Mouse (Mus musculus) forebrain, embryonic 14.5 days (tissue): ENCODE measurements around the gene Tlr13. TPM values are rescaled to one million over a fixed set of nuclear protein-coding genes. Genes with fewer than 3 reads are reported as not detected.
A peak's percentile ranks its signal among the peaks of the same experiment; 100 is the strongest.

Experiments
- ATAC-seq: fragments of 200-750 bp; cut with Nextera tagmentation; 2 replicates; pipeline ENCODE4 v1.8.0; 2017; ENCODE audit warnings: mild to moderate bottlenecking, moderate library complexity
- DNase-seq: peaks from one replicate; pipeline ENCODE4 v3.0.0-alpha.2; 2015; ENCODE audit warnings: low spot score
- H3K27ac ChIP-seq: fragments of 300-500 bp; sonication (generic); 2 replicates; pipeline ENCODE4 v1.5.1; 2014; ENCODE audit warnings: low read depth, mild to moderate bottlenecking, control low read depth, low read length, moderate library complexity
- H3K27me3 ChIP-seq: fragments of 300-500 bp; sonication (generic); replicated peaks from 2 replicates; pipeline ENCODE4 v1.6.1; 2014; ENCODE audit warnings: low read length, control low read depth, mixed read lengths; ENCODE audit not compliant: control insufficient read depth, insufficient read depth
- H3K36me3 ChIP-seq: fragments of 300-500 bp; sonication (generic); 2 replicates; pipeline ENCODE4 v1.6.1; 2014; ENCODE audit warnings: low read length, control low read depth; ENCODE audit not compliant: control insufficient read depth, insufficient read depth
- H3K4me1 ChIP-seq: fragments of 300-500 bp; sonication (generic); 2 replicates; pipeline ENCODE4 v1.6.1; 2014; ENCODE audit warnings: antibody characterized with exemption, low read length, control low read depth; ENCODE audit not compliant: control insufficient read depth, insufficient read depth
- H3K4me2 ChIP-seq: fragments of 300-500 bp; sonication (generic); 2 replicates; pipeline ENCODE4 v1.6.1; 2014; ENCODE audit warnings: mild to moderate bottlenecking, control low read depth, low read length
- H3K4me3 ChIP-seq: fragments of 300-500 bp; sonication (generic); 2 replicates; pipeline ENCODE4 v1.5.1; 2014; ENCODE audit warnings: low read depth, low read length, control low read depth
- H3K9ac ChIP-seq: fragments of 300-500 bp; sonication (generic); 2 replicates; pipeline ENCODE4 v1.6.1; 2014; ENCODE audit warnings: mild to moderate bottlenecking, low read length, control low read depth, moderate library complexity
- H3K9me3 ChIP-seq: fragments of 300-500 bp; sonication (generic); replicated peaks from 2 replicates; pipeline ENCODE4 v1.6.1; 2016; ENCODE audit warnings: low read length, control low read depth, mixed read lengths; ENCODE audit not compliant: control insufficient read depth
- WGBS: fragments of 180-500 bp; shearing (Covaris S2); extraction: QIAGEN DNeasy Blood & Tissue Kit; methylation state at CpG from one replicate; pipeline ENCODE4 v1.1.7; 2014; 5-methylcytosine and 5-hydroxymethylcytosine counted together
- polyA plus RNA-seq: library from polyadenylated mRNA; unstranded; fragments of >200 nt; fragmentation: Nextera tagmentation; extraction: Ambion mirVana; gene quantifications from 2 replicates; pipeline ENCODE4 v1.2.1, GENCODE M21; 2014

Tlr13 gene
- 0.23 and 0.25 TPM in 2 replicates for polyA plus RNA-seq

- Histone ChIP-seq H3K36me3 (no peaks in the 10 kb centered on the region), H3K4me1 (no peaks in the 10 kb centered on the region), H3K27me3 (no peaks in the 10 kb centered on the region), H3K9me3 (no peaks in the 10 kb centered on the region), H3K9ac (no peak within 1 kb of the TSS), H3K27ac (no peak within 1 kb of the TSS), H3K4me2 (no peak within 1 kb of the TSS), H3K4me3 (no peak within 1 kb of the TSS)
- WGBS, result 87% methylated on average over 6 of the region's 6 CpGs
- ATAC-seq (no peak), DNase-seq (no peak)
Observed at GRCm38 (mm10) chrX:106142936-106143335, at the start of gene Tlr13. TSS of gene Tlr13 (plus strand) at chrX:106143204.

- WGBS, result 66% methylated on average over 2 of the region's 2 CpGs
- Histone ChIP-seq H3K9me3 (no peaks in the 10 kb centered on the region), H3K4me3 (no peak overlapping the region), H3K9ac (no peak overlapping the region), H3K36me3 (peaks cover 21% of the 10 kb centered on the region; the same call in 1 of the 2 replicates), H3K27me3 (no peaks in the 10 kb centered on the region), H3K4me2 (no peak overlapping the region), H3K4me1 (no peaks in the 10 kb centered on the region), H3K27ac (no peak overlapping the region)
- DNase-seq (peak; percentile 35), ATAC-seq (no peak)
Observed at GRCm38 (mm10) chrX:106105464-106105863, 37.5 kb upstream of the Tlr13 start.

GRCm38 (mm10) chrX:106113881-106114280 is 29.1 kb upstream of the Tlr13 start:
- Histone ChIP-seq H3K27me3 (no peaks in the 10 kb centered on the region), H3K36me3 (peaks cover 12% of the 10 kb centered on the region; the same call in 1 of the 2 replicates), H3K27ac (no peak overlapping the region), H3K9me3 (no peaks in the 10 kb centered on the region), H3K4me2 (no peak overlapping the region), H3K4me1 (no peaks in the 10 kb centered on the region), H3K9ac (no peak overlapping the region), H3K4me3 (no peak overlapping the region)
- ATAC-seq, result no peak
- WGBS, result 80% methylated on average over 4 of the region's 4 CpGs
- no peak for DNase-seq

GRCm38 (mm10) chrX:106114674-106115073 is 28.3 kb upstream of the Tlr13 start:
- no peak for DNase-seq
- 97% methylated on average over 1 of the region's 1 CpGs for whole genome bisulfite sequencing
- Histone ChIP-seq H3K36me3 (peaks cover 12% of the 10 kb centered on the region; the same call in 1 of the 2 replicates), H3K27ac (no peak overlapping the region), H3K4me1 (no peaks in the 10 kb centered on the region), H3K9me3 (no peaks in the 10 kb centered on the region), H3K27me3 (no peaks in the 10 kb centered on the region), H3K4me3 (no peak overlapping the region), H3K4me2 (no peak overlapping the region), H3K9ac (no peak overlapping the region)
- no peak for ATAC-seq

GRCm38 (mm10) chrX:106122823-106123222 is 20.2 kb upstream of the Tlr13 start:
- no peaks in the 10 kb centered on the region for H3K9me3 ChIP-seq
- no peak overlapping the region for H3K27ac ChIP-seq
- no peak overlapping the region for H3K4me2 ChIP-seq
- no peaks in the 10 kb centered on the region for H3K27me3 ChIP-seq
- DNase-seq, result no peak
- 83% methylated on average over 2 of the region's 2 CpGs for WGBS
- H3K4me3 ChIP-seq, result no peak overlapping the region
- H3K9ac ChIP-seq, result no peak overlapping the region
- ATAC-seq, result no peak
- H3K36me3 ChIP-seq, result peaks cover 16% of the 10 kb centered on the region
- no peaks in the 10 kb centered on the region for H3K4me1 ChIP-seq

- no peak for ATAC-seq
- WGBS, result 86% methylated on average over 6 of the region's 6 CpGs
- DNase-seq, result no peak
- H3K36me3 ChIP-seq, result peaks cover 12% of the 10 kb centered on the region
- H3K4me3 ChIP-seq, result no peak overlapping the region
- H3K27ac ChIP-seq, result no peak overlapping the region
- no peaks in the 10 kb centered on the region for H3K27me3 ChIP-seq
- H3K9ac ChIP-seq, result no peak overlapping the region
- no peaks in the 10 kb centered on the region for H3K9me3 ChIP-seq
- H3K4me1 ChIP-seq, result no peaks in the 10 kb centered on the region
- no peak overlapping the region for H3K4me2 ChIP-seq
Observed at GRCm38 (mm10) chrX:106128283-106128682, 14.7 kb upstream of the Tlr13 start.

- no peak overlapping the region for H3K27ac ChIP-seq
- H3K4me1 ChIP-seq, result no peaks in the 10 kb centered on the region
- WGBS, result 93% methylated on average over 4 of the region's 4 CpGs
- H3K9ac ChIP-seq, result no peak overlapping the region
- no peak overlapping the region for H3K4me2 ChIP-seq
- ATAC-seq, result no peak
- no peak overlapping the region for H3K4me3 ChIP-seq
- no peak for DNase-seq
- no peaks in the 10 kb centered on the region for H3K9me3 ChIP-seq
- no peaks in the 10 kb centered on the region for H3K27me3 ChIP-seq
- 0 out of 2 replicates have a peak, but pooled peaks cover 6% of the 10 kb centered on the region for H3K36me3 ChIP-seq
Observed at GRCm38 (mm10) chrX:106129877-106130276, 13.1 kb upstream of the Tlr13 start.

- ATAC-seq (no peak), DNase-seq (no peak)
- WGBS, result 90% methylated on average over 3 of the region's 3 CpGs
- no peak overlapping the region for H3K4me3 ChIP-seq
- no peak overlapping the region for H3K9ac ChIP-seq
- H3K9me3 ChIP-seq, result no peaks in the 10 kb centered on the region
- no peaks in the 10 kb centered on the region for H3K36me3 ChIP-seq
- H3K4me2 ChIP-seq, result no peak overlapping the region
- H3K27me3 ChIP-seq, result no peaks in the 10 kb centered on the region
- H3K4me1 ChIP-seq, result no peaks in the 10 kb centered on the region
- H3K27ac ChIP-seq, result no peak overlapping the region
Observed at GRCm38 (mm10) chrX:106134916-106135315, 8.1 kb upstream of the Tlr13 start.

GRCm38 (mm10) chrX:106135484-106135883 is 7.5 kb upstream of the Tlr13 start:
- Histone ChIP-seq H3K4me2 (no peak overlapping the region), H3K27ac (no peak overlapping the region), H3K4me3 (no peak overlapping the region), H3K36me3 (no peaks in the 10 kb centered on the region), H3K9ac (no peak overlapping the region), H3K27me3 (no peaks in the 10 kb centered on the region), H3K4me1 (no peaks in the 10 kb centered on the region), H3K9me3 (no peaks in the 10 kb centered on the region)
- DNase-seq (no peak), ATAC-seq (no peak)
- 85% methylated on average over 4 of the region's 4 CpGs for WGBS
